Mouse (Mus musculus): ENCODE data around the gene Sema4d. TPM values are rescaled to one million over a fixed set of nuclear protein-coding genes. Genes with fewer than 3 reads are reported as not detected.

Sema4d gene
- total and polyA plus RNA-seq, 3 experiments, result 17.3 to 64.7 (median 62.1) TPM

- peaks cover 42% of the 10 kb centered on the region for H3K4me1 ChIP-seq (ENCODE audit: insufficient read depth, low read depth, low read length)
- H3K36me3 ChIP-seq (replicated peaks), result no peaks in the 10 kb centered on the region
- no peak for ATAC-seq (ENCODE audit: extremely low read depth, insufficient number of reproducible peaks, low FRiP score, poor library complexity, severe bottlenecking)
- H3K9me3 ChIP-seq (replicated peaks), result no peaks in the 10 kb centered on the region
- peak; percentile 36 for DNase-seq (ENCODE audit: low spot score)
- peaks cover 13% of the 10 kb centered on the region; the same call in 1 of the 2 replicates for H3K27me3 ChIP-seq (ENCODE audit: insufficient read depth, low read length)
- no peak overlapping the region for H3K4me3 ChIP-seq (ENCODE audit: low read depth, low read length)
- TF ChIP-seq GATA1 (IDR thresholded peaks at IDR 0.05; ENCODE audit: borderline replicate concordance, low read length) (no peak), CTCF (IDR thresholded peaks at IDR 0.05; ENCODE audit: low read depth, low read length) (peak; percentile 68), POLR2AphosphoS5 (IDR thresholded peaks at IDR 0.05; ENCODE audit: insufficient replicate concordance, low read depth, low read length) (no peak), GATA2 (IDR thresholded peaks at IDR 0.05; ENCODE audit: borderline replicate concordance, low read depth, low read length) (no peak), TAL1 (conservative IDR thresholded peaks at IDR 0.05; ENCODE audit: low read depth, low read length) (no peak)
Measured at GRCm38 (mm10) chr13:51830744-51831450, 37.4 kb upstream of the Sema4d start.

GRCm38 (mm10) chr13:51823822-51824495 is 30.4 kb upstream of the Sema4d start:
- ATAC-seq (ENCODE audit: extremely low read depth, insufficient number of reproducible peaks, low FRiP score, poor library complexity, severe bottlenecking), result no peak
- no peaks in the 10 kb centered on the region for H3K36me3 ChIP-seq (replicated peaks)
- no peak for DNase-seq (ENCODE audit: low spot score)
- peaks cover 6% of the 10 kb centered on the region for H3K9me3 ChIP-seq (replicated peaks)
- H3K4me1 ChIP-seq (ENCODE audit: insufficient read depth, low read depth, low read length), result peaks cover 9% of the 10 kb centered on the region; the same call in 1 of the 2 replicates
- H3K27me3 ChIP-seq (ENCODE audit: insufficient read depth, low read length), result peaks cover 32% of the 10 kb centered on the region
- TF ChIP-seq GATA1 (IDR thresholded peaks at IDR 0.05; ENCODE audit: borderline replicate concordance, low read length) (no peak), TAL1 (conservative IDR thresholded peaks at IDR 0.05; ENCODE audit: low read depth, low read length) (no peak), POLR2AphosphoS5 (IDR thresholded peaks at IDR 0.05; ENCODE audit: insufficient replicate concordance, low read depth, low read length) (no peak), GATA2 (IDR thresholded peaks at IDR 0.05; ENCODE audit: borderline replicate concordance, low read depth, low read length) (no peak), CTCF (IDR thresholded peaks at IDR 0.05; ENCODE audit: low read depth, low read length) (no peak)
- H3K4me3 ChIP-seq (ENCODE audit: low read depth, low read length), result no peak overlapping the region

- no peaks in the 10 kb centered on the region for H3K36me3 ChIP-seq (replicated peaks)
- ATAC-seq (ENCODE audit: extremely low read depth, insufficient number of reproducible peaks, low FRiP score, poor library complexity, severe bottlenecking) (no peak), DNase-seq (ENCODE audit: low spot score) (no peak)
- H3K9me3 ChIP-seq (replicated peaks), result peaks cover 6% of the 10 kb centered on the region
- peaks cover 12% of the 10 kb centered on the region; the same call in 1 of the 2 replicates for H3K4me1 ChIP-seq (ENCODE audit: insufficient read depth, low read depth, low read length)
- TF ChIP-seq GATA2 (IDR thresholded peaks at IDR 0.05; ENCODE audit: borderline replicate concordance, low read depth, low read length), result no peak
- TF ChIP-seq POLR2AphosphoS5 (IDR thresholded peaks at IDR 0.05; ENCODE audit: insufficient replicate concordance, low read depth, low read length), result no peak
- no peak for TF ChIP-seq GATA1 (IDR thresholded peaks at IDR 0.05; ENCODE audit: borderline replicate concordance, low read length)
- no peak for TF ChIP-seq TAL1 (conservative IDR thresholded peaks at IDR 0.05; ENCODE audit: low read depth, low read length)
- TF ChIP-seq CTCF (IDR thresholded peaks at IDR 0.05; ENCODE audit: low read depth, low read length), result no peak
- H3K4me3 ChIP-seq (ENCODE audit: low read depth, low read length), result no peak overlapping the region
- H3K27me3 ChIP-seq (ENCODE audit: insufficient read depth, low read length), result peaks cover 43% of the 10 kb centered on the region
Measured at GRCm38 (mm10) chr13:51821988-51822387, 28.4 kb upstream of the Sema4d start.

- Histone ChIP-seq H3K4me1 (ENCODE audit: insufficient read depth, low read depth, low read length) (peaks cover 27% of the 10 kb centered on the region), H3K27me3 (ENCODE audit: insufficient read depth, low read length) (peaks cover 26% of the 10 kb centered on the region), H3K9me3 (replicated peaks) (peaks cover 6% of the 10 kb centered on the region), H3K36me3 (replicated peaks) (no peaks in the 10 kb centered on the region), H3K4me3 (ENCODE audit: low read depth, low read length) (no peak overlapping the region)
- no peak for DNase-seq (ENCODE audit: low spot score)
- no peak for ATAC-seq (ENCODE audit: extremely low read depth, insufficient number of reproducible peaks, low FRiP score, poor library complexity, severe bottlenecking)
- TF ChIP-seq GATA1 (IDR thresholded peaks at IDR 0.05; ENCODE audit: borderline replicate concordance, low read length), result no peak
Measured at GRCm38 (mm10) chr13:51819351-51819750, 25.8 kb upstream of the Sema4d start.

GRCm38 (mm10) chr13:51818944-51819326 is 25.4 kb upstream of the Sema4d start:
- Histone ChIP-seq H3K4me3 (ENCODE audit: low read depth, low read length) (no peak overlapping the region), H3K27me3 (ENCODE audit: insufficient read depth, low read length) (peaks cover 24% of the 10 kb centered on the region), H3K9me3 (replicated peaks) (peaks cover 6% of the 10 kb centered on the region), H3K36me3 (replicated peaks) (no peaks in the 10 kb centered on the region), H3K4me1 (ENCODE audit: insufficient read depth, low read depth, low read length) (peaks cover 31% of the 10 kb centered on the region)
- DNase-seq (ENCODE audit: low spot score), result no peak
- TF ChIP-seq TAL1 (conservative IDR thresholded peaks at IDR 0.05; ENCODE audit: low read depth, low read length) (no peak), GATA1 (IDR thresholded peaks at IDR 0.05; ENCODE audit: borderline replicate concordance, low read length) (no peak), CTCF (IDR thresholded peaks at IDR 0.05; ENCODE audit: low read depth, low read length) (no peak), GATA2 (IDR thresholded peaks at IDR 0.05; ENCODE audit: borderline replicate concordance, low read depth, low read length) (no peak), POLR2AphosphoS5 (IDR thresholded peaks at IDR 0.05; ENCODE audit: insufficient replicate concordance, low read depth, low read length) (no peak)
- no peak for ATAC-seq (ENCODE audit: extremely low read depth, insufficient number of reproducible peaks, low FRiP score, poor library complexity, severe bottlenecking)

- no peaks in the 10 kb centered on the region for H3K36me3 ChIP-seq (replicated peaks)
- H3K4me1 ChIP-seq (ENCODE audit: insufficient read depth, low read depth, low read length), result peaks cover 36% of the 10 kb centered on the region
- no peak overlapping the region for H3K4me3 ChIP-seq (ENCODE audit: low read depth, low read length)
- peaks cover 6% of the 10 kb centered on the region for H3K9me3 ChIP-seq (replicated peaks)
- TF ChIP-seq GATA1 (IDR thresholded peaks at IDR 0.05; ENCODE audit: borderline replicate concordance, low read length) (no peak), CTCF (IDR thresholded peaks at IDR 0.05; ENCODE audit: low read depth, low read length) (no peak), TAL1 (conservative IDR thresholded peaks at IDR 0.05; ENCODE audit: low read depth, low read length) (no peak), GATA2 (IDR thresholded peaks at IDR 0.05; ENCODE audit: borderline replicate concordance, low read depth, low read length) (no peak), POLR2AphosphoS5 (IDR thresholded peaks at IDR 0.05; ENCODE audit: insufficient replicate concordance, low read depth, low read length) (no peak)
- DNase-seq (ENCODE audit: low spot score), result no peak
- peaks cover 25% of the 10 kb centered on the region for H3K27me3 ChIP-seq (ENCODE audit: insufficient read depth, low read length)
- ATAC-seq (ENCODE audit: extremely low read depth, insufficient number of reproducible peaks, low FRiP score, poor library complexity, severe bottlenecking), result no peak
Measured at GRCm38 (mm10) chr13:51818170-51818943, 24.8 kb upstream of the Sema4d start.

Data from G1E (cell line).